Mouse (Mus musculus) limb, embryonic 10.5 days (tissue): ENCODE results near the gene Fahd1. TPM values are rescaled to one million over a fixed set of nuclear protein-coding genes. Genes with fewer than 3 reads are reported as not detected.

ENCODE experiments used
- DNase-seq: peaks from one replicate; pipeline ENCODE4 v3.0.0-alpha.2; 2017; ENCODE audit warnings: low spot score
- H3K27ac ChIP-seq: fragments of 300-500 bp; sonication (generic); 2 replicates; pipeline ENCODE4 v1.5.1; 2016; ENCODE audit warnings: mild to moderate bottlenecking
- H3K27me3 ChIP-seq: fragments of 300-500 bp; sonication (generic); 2 replicates; pipeline ENCODE4 v1.6.1; 2016; ENCODE audit warnings: low read depth, mild to moderate bottlenecking; ENCODE audit not compliant: poor library complexity, severe bottlenecking
- H3K36me3 ChIP-seq: fragments of 300-500 bp; sonication (generic); 2 replicates; pipeline ENCODE4 v1.6.1; 2016; ENCODE audit warnings: mild to moderate bottlenecking, moderate library complexity
- H3K4me1 ChIP-seq: fragments of 300-500 bp; sonication (generic); 2 replicates; pipeline ENCODE4 v1.6.1; 2016
- H3K4me3 ChIP-seq: fragments of 300-500 bp; sonication (generic); 2 replicates; pipeline ENCODE4 v1.5.1; 2016; ENCODE audit warnings: mild to moderate bottlenecking, moderate library complexity
- H3K9me3 ChIP-seq: fragments of 300-500 bp; sonication (generic); replicated peaks from 2 replicates; pipeline ENCODE4 v1.6.1; 2016; ENCODE audit warnings: mild to moderate bottlenecking
- WGBS: fragments of 180-500 bp; shearing (Covaris S2); methylation state at CpG from one replicate; pipeline ENCODE4 v1.1.7; 2016; 5-methylcytosine and 5-hydroxymethylcytosine counted together
- polyA plus RNA-seq: library from polyadenylated mRNA; unstranded; fragments of >200 nt; fragmentation: Nextera tagmentation; extraction: Ambion mirVana; gene quantifications from 2 replicates; pipeline ENCODE4 v1.2.1, GENCODE M21; 2016

Fahd1 gene
- polyA plus RNA-seq, 1 experiment from 2014 or later, result 14.5 TPM

DNA sequence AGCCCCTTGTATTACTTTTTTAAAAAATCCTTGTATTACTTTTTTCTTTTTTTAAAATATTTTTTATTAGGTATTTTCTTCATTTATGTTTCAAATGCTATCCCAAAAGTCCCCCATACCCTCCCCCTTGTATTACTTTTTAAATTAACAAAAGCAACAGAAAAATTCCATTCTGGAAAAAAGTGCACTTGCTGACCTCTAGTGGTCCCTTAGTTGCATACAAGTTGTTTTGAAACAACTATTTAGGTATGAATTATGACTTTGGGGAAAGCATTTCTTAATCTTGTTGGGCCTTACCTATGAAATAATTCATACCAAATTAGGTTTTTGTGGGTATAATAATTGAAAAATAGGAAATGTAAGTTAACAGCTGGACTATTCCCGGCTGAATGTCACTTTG, 32.7 kb downstream of the Fahd1 start:
- WGBS, result 47% methylated on average over 1 of the region's 1 CpGs
- Histone ChIP-seq H3K9me3 (no peaks in the 10 kb centered on the region), H3K4me3 (no peak overlapping the region), H3K4me1 (no peaks in the 10 kb centered on the region), H3K27ac (no peak overlapping the region), H3K27me3 (no peaks in the 10 kb centered on the region), H3K36me3 (no peaks in the 10 kb centered on the region)
- no peak for DNase-seq

DNA sequence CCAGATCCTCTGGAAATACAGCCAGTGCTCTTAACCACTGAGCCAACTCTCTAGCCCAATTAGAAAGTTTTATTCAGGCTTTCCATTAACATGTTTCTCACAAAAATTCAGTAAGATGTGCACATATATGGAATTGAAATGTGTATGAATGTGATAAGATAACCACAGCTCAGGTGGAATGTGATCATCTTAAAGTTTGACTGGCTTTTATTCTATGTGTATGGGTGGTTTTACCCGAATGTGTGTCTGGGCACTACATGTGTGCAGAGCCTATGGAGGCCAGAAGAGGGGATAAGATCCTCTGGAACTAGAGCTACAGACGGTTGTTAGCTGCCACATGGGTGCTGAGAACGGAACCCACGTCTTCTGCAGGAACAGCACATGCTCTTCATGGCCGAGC, 34.9 kb downstream of the Fahd1 start:
- no peak for DNase-seq
- WGBS, result 86% methylated on average over 5 of the region's 5 CpGs
- H3K4me3 ChIP-seq, result no peak overlapping the region
- no peak overlapping the region for H3K27ac ChIP-seq
- H3K9me3 ChIP-seq, result no peaks in the 10 kb centered on the region
- no peaks in the 10 kb centered on the region for H3K36me3 ChIP-seq
- no peaks in the 10 kb centered on the region for H3K4me1 ChIP-seq
- H3K27me3 ChIP-seq, result no peaks in the 10 kb centered on the region

DNA sequence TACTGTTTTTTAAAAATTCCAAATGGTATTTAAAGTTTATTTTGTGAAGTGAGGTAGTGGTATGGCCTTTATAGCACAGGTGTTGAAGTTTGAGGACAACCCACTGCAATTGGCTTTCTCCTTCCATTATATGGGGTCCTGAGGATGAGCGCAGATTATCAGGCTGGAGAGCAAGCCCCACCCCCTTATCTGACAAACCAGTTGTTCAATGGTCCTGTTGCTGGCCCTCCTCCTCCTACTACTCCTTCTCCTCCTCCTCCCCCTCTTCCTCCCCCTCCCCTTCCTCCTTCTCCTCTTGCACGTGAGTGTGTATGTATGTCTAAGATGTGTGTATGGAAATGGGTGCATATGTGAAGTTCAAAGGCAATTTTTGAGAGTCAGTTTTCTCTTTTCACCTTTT, 37.9 kb downstream of the Fahd1 start:
- DNase-seq, result no peak
- H3K27me3 ChIP-seq, result peaks cover 9% of the 10 kb centered on the region
- H3K4me3 ChIP-seq, result no peak overlapping the region
- H3K4me1 ChIP-seq, result no peaks in the 10 kb centered on the region
- H3K27ac ChIP-seq, result no peak overlapping the region
- H3K9me3 ChIP-seq, result no peaks in the 10 kb centered on the region
- WGBS, result 34% methylated on average over 2 of the region's 2 CpGs
- no peaks in the 10 kb centered on the region for H3K36me3 ChIP-seq

DNA sequence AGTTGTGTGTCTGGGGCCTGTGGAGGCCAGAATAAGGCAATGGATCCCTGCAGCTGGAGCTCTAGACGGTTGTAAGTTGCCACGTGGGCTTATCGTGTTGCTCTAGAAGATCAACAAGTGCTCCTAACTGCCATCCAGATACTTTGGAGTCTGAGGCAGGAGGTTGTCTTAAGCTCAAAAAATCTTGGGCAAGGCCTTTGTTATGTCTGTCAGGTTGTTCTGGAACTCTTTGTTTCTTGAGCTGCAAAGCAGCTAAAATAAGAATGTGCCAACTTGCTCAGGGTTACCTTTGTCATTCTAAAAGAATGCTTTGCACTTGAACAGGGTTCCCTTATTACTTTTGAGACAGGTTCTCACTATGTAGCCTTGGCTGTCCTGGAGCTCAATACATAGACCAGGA, 39.0 kb downstream of the Fahd1 start:
- Histone ChIP-seq H3K27ac (no peak overlapping the region), H3K36me3 (no peaks in the 10 kb centered on the region), H3K27me3 (peaks cover 19% of the 10 kb centered on the region), H3K4me1 (no peaks in the 10 kb centered on the region), H3K9me3 (no peaks in the 10 kb centered on the region), H3K4me3 (no peak overlapping the region)
- DNase-seq, result no peak
- 85% methylated on average over 3 of the region's 3 CpGs for WGBS

DNA sequence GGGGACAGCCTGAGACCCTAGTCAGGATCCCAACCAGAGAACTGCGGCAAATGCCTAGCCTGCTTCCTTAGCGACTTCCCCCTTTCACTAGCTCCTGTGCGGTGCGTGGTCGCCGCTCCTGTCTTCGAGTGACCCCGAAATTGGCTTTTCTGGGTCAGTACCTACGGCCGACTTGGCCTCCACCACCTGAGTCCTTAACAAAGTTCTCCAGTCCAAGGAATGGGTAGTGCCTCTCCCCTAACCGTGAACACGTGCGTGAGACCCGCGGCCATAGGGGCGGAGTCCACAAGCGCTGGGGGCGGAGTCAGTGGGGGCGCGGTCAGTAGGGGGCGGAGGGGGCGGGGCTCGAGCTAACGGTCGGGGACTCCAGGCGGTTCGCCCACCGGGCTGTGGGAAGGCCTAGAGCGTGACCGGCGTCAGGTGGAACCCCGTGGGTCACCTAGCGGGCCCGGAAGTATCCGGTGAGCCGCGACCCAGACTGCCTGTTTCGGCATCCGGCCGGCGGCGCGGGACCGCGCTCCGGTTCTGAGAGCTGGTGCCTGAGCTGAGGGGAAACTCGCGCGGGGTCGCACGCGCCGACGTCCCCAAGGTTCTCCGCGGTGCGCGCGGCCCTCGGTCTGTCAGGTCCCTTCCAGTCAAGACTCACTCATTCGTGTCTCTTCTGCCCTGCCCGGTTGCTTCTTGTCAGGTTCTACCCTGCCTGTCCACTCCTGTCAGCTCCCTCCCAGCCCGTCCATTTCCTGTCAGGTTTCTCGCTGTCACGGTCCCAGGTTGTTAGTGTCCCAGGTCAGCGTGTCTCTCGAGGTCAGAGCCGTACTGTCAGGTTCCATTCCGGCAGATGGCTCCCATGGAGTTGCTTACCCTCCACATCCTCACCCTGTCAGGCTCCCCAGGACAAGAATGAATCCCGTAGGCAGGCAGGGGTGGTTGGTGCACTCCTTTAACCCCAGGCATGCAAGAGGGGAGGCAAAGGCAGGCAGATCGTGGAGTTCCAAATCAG, 45.9 kb downstream of the Fahd1 start, which contains the start of gene Meiob:
TSS of gene Meiob (plus strand) at position 338 of the 1,000 bp plus-strand sequence.
- Histone ChIP-seq H3K36me3 (no peaks in the 10 kb centered on the region), H3K27me3 (peaks cover 49% of the 10 kb centered on the region), H3K27ac (peak within 1 kb of the TSS; percentile 80), H3K4me1 (peaks cover 13% of the 10 kb centered on the region), H3K9me3 (no peaks in the 10 kb centered on the region), H3K4me3 (peak within 1 kb of the TSS; percentile 83)
- DNase-seq, result peak; percentile 91
- under 1% methylated on average over 71 of the region's 71 CpGs for WGBS

DNA sequence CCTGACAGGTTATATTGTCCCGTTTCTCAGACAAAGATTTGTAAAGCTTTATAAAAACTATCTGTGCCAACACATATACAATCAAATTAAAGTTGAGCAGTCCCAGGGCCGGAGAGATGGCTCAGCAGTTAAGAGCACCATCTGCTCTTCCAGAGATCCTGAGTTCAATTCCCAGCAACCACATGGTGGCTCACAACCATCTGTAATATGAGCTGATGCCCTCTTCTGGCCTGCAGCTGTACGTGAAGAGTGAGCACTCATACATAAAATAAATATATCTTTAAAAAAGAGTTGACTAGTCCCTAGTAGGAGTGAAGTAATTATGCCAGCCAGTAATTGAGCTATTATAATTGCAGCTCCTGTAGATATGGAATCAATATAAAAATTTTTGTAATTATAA, 49.6 kb downstream of the Fahd1 start:
- no peak overlapping the region for H3K27ac ChIP-seq
- peaks cover 23% of the 10 kb centered on the region for H3K27me3 ChIP-seq
- no peaks in the 10 kb centered on the region for H3K36me3 ChIP-seq
- DNase-seq, result no peak
- H3K4me3 ChIP-seq, result no peak overlapping the region
- H3K9me3 ChIP-seq, result no peaks in the 10 kb centered on the region
- 57% methylated on average over 3 of the region's 3 CpGs for WGBS
- H3K4me1 ChIP-seq, result peaks cover 19% of the 10 kb centered on the region

DNA sequence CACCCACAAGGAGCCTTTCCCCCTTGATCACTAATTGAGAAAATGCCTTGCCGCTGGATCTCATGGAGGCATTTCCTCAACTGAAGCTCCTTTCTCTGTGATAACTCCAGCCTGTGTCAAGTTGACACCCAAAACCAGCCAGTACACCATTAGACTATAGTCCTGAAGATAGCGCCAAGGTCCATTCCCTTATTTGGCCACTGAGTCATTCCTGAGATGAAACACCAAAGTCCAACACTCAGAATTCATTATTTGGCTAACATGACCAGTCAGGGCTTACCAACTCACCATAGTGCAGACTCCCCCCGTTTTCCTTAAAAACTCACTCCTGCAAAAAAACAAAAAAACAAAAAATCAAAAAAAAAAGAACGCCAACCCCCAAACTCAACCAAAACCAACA, 50.7 kb downstream of the Fahd1 start:
- 94% methylated on average over 4 of the region's 4 CpGs for WGBS
- no peak overlapping the region for H3K27ac ChIP-seq

More for the DNA sequence above, 50.7 kb downstream of the Fahd1 start:
- H3K36me3 ChIP-seq, result no peaks in the 10 kb centered on the region
- H3K9me3 ChIP-seq, result no peaks in the 10 kb centered on the region
- no peak overlapping the region for H3K4me3 ChIP-seq
- no peak for DNase-seq
- H3K27me3 ChIP-seq, result peaks cover 13% of the 10 kb centered on the region
- peaks cover 15% of the 10 kb centered on the region for H3K4me1 ChIP-seq

Other genes starting within 250 kb of the Fahd1 start
- gene Tsc2, start 217.7 kb downstream of the Fahd1 start, polyA plus RNA-seq, result 63.2 and 79.5 TPM in 2 replicates
- 27.5 and 31.2 TPM in 2 replicates for gene Nthl1, start 217.7 kb downstream of the Fahd1 start, polyA plus RNA-seq
- 47.2 and 57.1 TPM in 2 replicates for gene Slc9a3r2, start 200.0 kb downstream of the Fahd1 start, polyA plus RNA-seq
- 0.88 and 1.1 TPM in 2 replicates for gene Npw, start 191.9 kb downstream of the Fahd1 start, polyA plus RNA-seq
- gene Zfp598, start 180.7 kb downstream of the Fahd1 start, polyA plus RNA-seq, result 34.5 and 36.7 TPM in 2 replicates
- gene Syngr3, start 160.4 kb downstream of the Fahd1 start, polyA plus RNA-seq, result 5.2 and 7.0 TPM in 2 replicates
- gene Gfer, start 154.2 kb downstream of the Fahd1 start, polyA plus RNA-seq, result 52.9 and 61.2 TPM in 2 replicates
- gene Noxo1, start 154.1 kb downstream of the Fahd1 start, polyA plus RNA-seq, result 0.59 and 2.3 TPM in 2 replicates
- gene Tbl3, start 142.7 kb downstream of the Fahd1 start, polyA plus RNA-seq, result 165 and 183 TPM in 2 replicates
- gene Rnf151, start 132.3 kb downstream of the Fahd1 start, polyA plus RNA-seq, result 0.21 and 0.38 TPM in 2 replicates
- gene Rps2, start 132.2 kb downstream of the Fahd1 start, polyA plus RNA-seq, result 1,693 and 2,093 TPM in 2 replicates
- gene Ndufb10, start 125.9 kb downstream of the Fahd1 start, polyA plus RNA-seq, result 202 and 204 TPM in 2 replicates
- 0.15 TPM in 1 of 2 replicates, not detected in the other for gene Rpl3l, start 122.5 kb downstream of the Fahd1 start, polyA plus RNA-seq
- gene Msrb1, start 113.7 kb downstream of the Fahd1 start, polyA plus RNA-seq, result 19.9 and 23.6 TPM in 2 replicates
- gene Hs3st6, start 97.4 kb downstream of the Fahd1 start, polyA plus RNA-seq, result 3.2 and 4.2 TPM in 2 replicates
- not detected in 2 replicates for gene Meiob, start 46.1 kb downstream of the Fahd1 start, polyA plus RNA-seq
- gene Hagh, start 10.2 kb downstream of the Fahd1 start, polyA plus RNA-seq, result 26.0 and 28.0 TPM in 2 replicates
- gene Igfals, start 15.6 kb upstream of the Fahd1 start, polyA plus RNA-seq, result 0.55 and 0.84 TPM in 2 replicates
- gene Nubp2, start 36.0 kb upstream of the Fahd1 start, polyA plus RNA-seq, result 72.7 and 79.7 TPM in 2 replicates
- gene Spsb3, start 36.3 kb upstream of the Fahd1 start, polyA plus RNA-seq, result 48.0 and 50.8 TPM in 2 replicates
- gene Eme2, start 44.7 kb upstream of the Fahd1 start, polyA plus RNA-seq, result 22.1 and 30.6 TPM in 2 replicates
- 104 and 105 TPM in 2 replicates for gene Mrps34, start 44.8 kb upstream of the Fahd1 start, polyA plus RNA-seq
- 43.6 and 47.0 TPM in 2 replicates for gene Nme3, start 46.1 kb upstream of the Fahd1 start, polyA plus RNA-seq
- gene Mapk8ip3, start 86.6 kb upstream of the Fahd1 start, polyA plus RNA-seq, result 32.1 and 39.3 TPM in 2 replicates
- gene Jpt2, start 110.3 kb upstream of the Fahd1 start, polyA plus RNA-seq, result 369 and 370 TPM in 2 replicates
- 10.4 and 10.8 TPM in 2 replicates for gene Cramp1l, start 165.4 kb upstream of the Fahd1 start, polyA plus RNA-seq
- 24.2 and 30.0 TPM in 2 replicates for gene Ift140, start 165.7 kb upstream of the Fahd1 start, polyA plus RNA-seq
- 11.3 and 15.3 TPM in 2 replicates for gene Tmem204, start 233.2 kb upstream of the Fahd1 start, polyA plus RNA-seq